Mouse (Mus musculus): Measurements from ENCODE around the gene Klhl13.
A peak's percentile ranks its signal among the peaks of the same experiment; 100 is the strongest.

Klhl13 gene

GRCm38 (mm10) chrX:23364514-23365381 is at the start of gene Klhl13:
Klhl13 (minus strand) TSS chrX:23365082.
- DNase-seq: peak; percentile 80

GRCm38 (mm10) chrX:23409296-23410149 is 44.6 kb upstream of the Klhl13 start:
- DNase-seq: no peak

GRCm38 (mm10) chrX:23388716-23389115 is 23.8 kb upstream of the Klhl13 start:
- no peak for DNase-seq

GRCm38 (mm10) chrX:23363441-23363840 is 1.4 kb downstream of the Klhl13 start:
- DNase-seq: no peak

GRCm38 (mm10) chrX:23360446-23360845 is 4.4 kb downstream of the Klhl13 start:
- no peak for DNase-seq

- DNase-seq: no peak
Observed at GRCm38 (mm10) chrX:23350083-23350482, 14.8 kb downstream of the Klhl13 start.

GRCm38 (mm10) chrX:23328116-23328515 is 36.8 kb downstream of the Klhl13 start:
- no peak for DNase-seq

GRCm38 (mm10) chrX:23318857-23319256 is 46.0 kb downstream of the Klhl13 start:
- no peak for DNase-seq

GRCm38 (mm10) chrX:23295952-23296598 is 68.8 kb downstream of the Klhl13 start:
- peak; percentile 42 for DNase-seq

GRCm38 (mm10) chrX:23285442-23285817 is 79.5 kb downstream of the Klhl13 start:
- DNase-seq: no peak

GRCm38 (mm10) chrX:23284530-23285441 is 80.1 kb downstream of the Klhl13 start:
- no peak for DNase-seq

- DNase-seq: no peak
Observed at GRCm38 (mm10) chrX:23267601-23268000, 97.3 kb downstream of the Klhl13 start.

- DNase-seq: no peak
Observed at GRCm38 (mm10) chrX:23248752-23249151, 116.1 kb downstream of the Klhl13 start.

Data from embryo, embryonic 11 days (tissue).